ENCODE assay signal across 10 mouse cellular contexts in genomic region chr4:145125463-145126220, GRCm38 (mm10).
DNase-seq lines count a peak whose midpoint lies in the region; ATAC-seq and TF ChIP-seq lines count a peak whose summit lies in the region.
"Had no signal": no experiment of that assay in that cellular context is flagged by ENCODE, and none has a peak within 500 bp of the region (broad histone marks: within the 10 kb centered on the region; RNA-seq: fewer than 3 reads in every experiment).

No protein-coding gene starts in this region.

- H3K4me3 ChIP-seq in heart, postnatal 0 days (ENCODE audit: low read depth, low read length), result no peak overlapping the region
- no peak overlapping the region for H3K4me3 ChIP-seq in heart, embryonic 11.5 days (ENCODE audit: low read depth, low read length)
- H3K4me3 ChIP-seq in midbrain, postnatal 0 days (ENCODE audit: low read depth, low read length), result no peak overlapping the region
- H3K4me3 ChIP-seq in midbrain, embryonic 16.5 days (ENCODE audit: low read depth, low read length), result no peak overlapping the region
- no peak overlapping the region for H3K4me3 ChIP-seq in neural tube, embryonic 15.5 days (replicated peaks)
- H3K4me3 ChIP-seq: liver, embryonic 15.5 days had no signal

- H3K9ac ChIP-seq in heart, postnatal 0 days (replicated peaks; ENCODE audit: low read depth, low read length), result no peak overlapping the region
- no peak overlapping the region for H3K9ac ChIP-seq in heart, embryonic 11.5 days (ENCODE audit: low read depth, low read length)
- no peak overlapping the region for H3K9ac ChIP-seq in midbrain, postnatal 0 days (replicated peaks; ENCODE audit: low read length, poor library complexity, severe bottlenecking)
- H3K9ac ChIP-seq in midbrain, embryonic 16.5 days (ENCODE audit: low read depth, low read length), result no peak overlapping the region
- H3K9ac ChIP-seq in neural tube, embryonic 15.5 days (replicated peaks), result no peak overlapping the region
- H3K9ac ChIP-seq: liver, embryonic 15.5 days had no signal

- H3K36me3 ChIP-seq in heart, postnatal 0 days (replicated peaks; ENCODE audit: control insufficient read depth, insufficient read depth, low read length), result peaks cover 88% of the 10 kb centered on the region
- peaks cover 17% of the 10 kb centered on the region for H3K36me3 ChIP-seq in heart, embryonic 11.5 days (ENCODE audit: control insufficient read depth, insufficient read depth, low read length)
- H3K36me3 ChIP-seq in midbrain, postnatal 0 days (ENCODE audit: insufficient read depth, low read length), result peaks cover 70% of the 10 kb centered on the region
- peaks cover 31% of the 10 kb centered on the region for H3K36me3 ChIP-seq in midbrain, embryonic 16.5 days (ENCODE audit: control insufficient read depth, insufficient read depth, low read length)
- H3K36me3 ChIP-seq in neural tube, embryonic 15.5 days, result peaks cover 84% of the 10 kb centered on the region

- H3K9me3 ChIP-seq in heart, postnatal 0 days (replicated peaks; ENCODE audit: control insufficient read depth, low read length), result no peaks in the 10 kb centered on the region
- no peaks in the 10 kb centered on the region for H3K9me3 ChIP-seq in heart, embryonic 11.5 days (replicated peaks; ENCODE audit: control insufficient read depth, low read length)
- H3K9me3 ChIP-seq in midbrain, postnatal 0 days (ENCODE audit: low read length), result no peaks in the 10 kb centered on the region
- H3K9me3 ChIP-seq in midbrain, embryonic 16.5 days (replicated peaks; ENCODE audit: control insufficient read depth, low read length, poor library complexity, severe bottlenecking), result no peaks in the 10 kb centered on the region
- no peaks in the 10 kb centered on the region for H3K9me3 ChIP-seq in neural tube, embryonic 15.5 days (replicated peaks)
- H3K9me3 ChIP-seq: liver, embryonic 15.5 days had no signal

- H3K27me3 ChIP-seq in heart, postnatal 0 days (ENCODE audit: control insufficient read depth, insufficient read depth, low read length), result no peaks in the 10 kb centered on the region
- no peaks in the 10 kb centered on the region for H3K27me3 ChIP-seq in heart, embryonic 11.5 days (ENCODE audit: control insufficient read depth, insufficient read depth, low read length)
- H3K27me3 ChIP-seq in midbrain, postnatal 0 days (ENCODE audit: insufficient read depth, low read length), result no peaks in the 10 kb centered on the region
- H3K27me3 ChIP-seq in midbrain, embryonic 16.5 days (ENCODE audit: control insufficient read depth, insufficient read depth, low read depth, low read length), result no peaks in the 10 kb centered on the region
- H3K27me3 ChIP-seq in neural tube, embryonic 15.5 days (replicated peaks), result no peaks in the 10 kb centered on the region
- H3K27me3 ChIP-seq: liver, embryonic 15.5 days had no signal

- peak; percentile 13 for DNase-seq in adrenal gland, adult 2 months
- DNase-seq in adrenal gland, adult 8-10 months, result no peak
- DNase-seq in heart, postnatal 0 days (ENCODE audit: low spot score), result no peak
- DNase-seq in midbrain, postnatal 0 days (ENCODE audit: low spot score), result peak; percentile 33
- DNase-seq in thymus, postnatal 10 days (ENCODE audit: low spot score in 2 of 2), result no peak
- DNase-seq: layer of hippocampus, adult 9-11 months had no signal

- no peaks in the 10 kb centered on the region for H3K4me1 ChIP-seq in heart, postnatal 0 days (ENCODE audit: control insufficient read depth, insufficient read depth)
- no peaks in the 10 kb centered on the region for H3K4me1 ChIP-seq in heart, embryonic 11.5 days (ENCODE audit: control insufficient read depth, insufficient read depth, low read length)
- no peaks in the 10 kb centered on the region for H3K4me1 ChIP-seq in midbrain, postnatal 0 days (ENCODE audit: insufficient read depth, low read length)
- H3K4me1 ChIP-seq in midbrain, embryonic 16.5 days (ENCODE audit: control insufficient read depth, insufficient read depth, low read length), result no peaks in the 10 kb centered on the region
- no peaks in the 10 kb centered on the region for H3K4me1 ChIP-seq in neural tube, embryonic 15.5 days
- H3K4me1 ChIP-seq: liver, embryonic 15.5 days had no signal

- peak overlapping the region; percentile 35; the same call in 1 of the 2 replicates for H3K27ac ChIP-seq in heart, postnatal 0 days (ENCODE audit: low read depth)
- no peak overlapping the region for H3K27ac ChIP-seq in heart, embryonic 11.5 days (ENCODE audit: low read depth, low read length)
- no peak overlapping the region for H3K27ac ChIP-seq in midbrain, postnatal 0 days (ENCODE audit: low read depth, low read length)
- no peak overlapping the region for H3K27ac ChIP-seq in midbrain, embryonic 16.5 days (ENCODE audit: low read length)
- 0 out of 2 replicates have a peak overlapping the region, but pooled peaks have one; percentile 37 for H3K27ac ChIP-seq in neural tube, embryonic 15.5 days (replicated peaks)
- H3K27ac ChIP-seq: liver, embryonic 15.5 days had no signal

- no peak for TF ChIP-seq EP300 in heart, postnatal 0 days (IDR thresholded peaks at IDR 0.05; ENCODE audit: low read depth)

- H3K4me2 ChIP-seq in heart, postnatal 0 days (ENCODE audit: low read depth, low read length), result no peak overlapping the region
- H3K4me2 ChIP-seq in heart, embryonic 11.5 days, result no peak overlapping the region
- no peak overlapping the region for H3K4me2 ChIP-seq in midbrain, postnatal 0 days (ENCODE audit: low read depth, low read length, poor library complexity, severe bottlenecking)
- H3K4me2 ChIP-seq in midbrain, embryonic 16.5 days (ENCODE audit: low read length), result no peak overlapping the region
- H3K4me2 ChIP-seq in neural tube, embryonic 15.5 days, result no peak overlapping the region
- H3K4me2 ChIP-seq: liver, embryonic 15.5 days had no signal

- no peak for TF ChIP-seq CTCF in heart, postnatal 0 days (IDR thresholded peaks at IDR 0.05; ENCODE audit: low read depth)
- TF ChIP-seq CTCF in midbrain, postnatal 0 days (IDR thresholded peaks at IDR 0.05), result 0 out of 2 replicates have a peak, but pooled peaks have one; percentile 4

- no peak for ATAC-seq in heart, postnatal 0 days (ENCODE audit: insufficient read depth, low read depth)
- no peak for ATAC-seq in heart, embryonic 11.5 days (replicated peaks; ENCODE audit: insufficient number of reproducible peaks, low FRiP score, low TSS enrichment)
- ATAC-seq in midbrain, postnatal 0 days (ENCODE audit: low FRiP score), result no peak
- no peak for ATAC-seq in midbrain, embryonic 16.5 days
- no peak for ATAC-seq in neural tube, embryonic 15.5 days (ENCODE audit: low FRiP score)

- WGBS in heart, postnatal 0 days, result 73% methylated on average over 4 of the region's 4 CpGs
- 78% methylated on average over 4 of the region's 4 CpGs for WGBS in heart, embryonic 11.5 days (ENCODE audit: insufficient replicate concordance)
- 72% methylated on average over 4 of the region's 4 CpGs for WGBS in midbrain, postnatal 0 days
- 78% methylated on average over 4 of the region's 4 CpGs for WGBS in midbrain, embryonic 16.5 days
- 74% methylated on average over 4 of the region's 4 CpGs for WGBS in neural tube, embryonic 15.5 days

Comparison
In these comparisons a context has a peak if more than half of its experiments do, and no peak if none do; other contexts are left out.
1. DNase-seq: peak in adrenal gland, adult 2 months (single experiment) and midbrain, postnatal 0 days (single experiment); none in adrenal gland, adult 8-10 months (single experiment), heart, postnatal 0 days (single experiment) and thymus, postnatal 10 days (0 of 2).
2. H3K27ac ChIP-seq: peak in heart, postnatal 0 days (single experiment) and neural tube, embryonic 15.5 days (single experiment); none in heart, embryonic 11.5 days (single experiment), midbrain, postnatal 0 days (single experiment) and midbrain, embryonic 16.5 days (single experiment).